Mouse (Mus musculus) limb, embryonic 13.5 days (tissue): Measurements from ENCODE around the gene Chit1. TPM values are rescaled to one million over a fixed set of nuclear protein-coding genes. Genes with fewer than 3 reads are reported as not detected.

Experiments used
- ATAC-seq: fragments of 200-750 bp; cut with Nextera tagmentation; 2 replicates; pipeline ENCODE4 v1.8.0; 2017; ENCODE audit warnings: low read depth, moderate number of reproducible peaks, moderate TSS enrichment; ENCODE audit not compliant: low FRiP score
- H3K27ac ChIP-seq: fragments of 300-500 bp; sonication (generic); 2 replicates; pipeline ENCODE4 v1.5.1; 2015; ENCODE audit warnings: inconsistent platforms, mild to moderate bottlenecking, moderate library complexity
- H3K27me3 ChIP-seq: fragments of 300-500 bp; sonication (generic); 2 replicates; pipeline ENCODE4 v1.6.1; 2015; ENCODE audit warnings: mild to moderate bottlenecking, inconsistent platforms
- H3K36me3 ChIP-seq: fragments of 300-500 bp; sonication (generic); 2 replicates; pipeline ENCODE4 v1.6.1; 2015; ENCODE audit warnings: inconsistent platforms, mild to moderate bottlenecking, moderate library complexity
- H3K4me1 ChIP-seq: fragments of 300-500 bp; sonication (generic); 2 replicates; pipeline ENCODE4 v1.6.1; 2015; ENCODE audit warnings: inconsistent platforms
- H3K4me2 ChIP-seq: fragments of 300-500 bp; sonication (generic); replicated peaks from 2 replicates; pipeline ENCODE4 v1.6.1; 2015; ENCODE audit warnings: inconsistent platforms, mild to moderate bottlenecking, moderate library complexity
- H3K4me3 ChIP-seq: fragments of 300-500 bp; sonication (generic); 2 replicates; pipeline ENCODE4 v1.5.1; 2015; ENCODE audit warnings: moderate library complexity, mild to moderate bottlenecking, inconsistent platforms
- H3K9ac ChIP-seq: fragments of 300-500 bp; sonication (generic); 2 replicates; pipeline ENCODE4 v1.6.1; 2015; ENCODE audit warnings: mild to moderate bottlenecking, inconsistent platforms
- H3K9me3 ChIP-seq: fragments of 300-500 bp; sonication (generic); 2 replicates; pipeline ENCODE4 v1.6.1; 2016; ENCODE audit warnings: inconsistent platforms
- WGBS: fragments of 180-500 bp; shearing (Covaris S2); methylation state at CpG from one replicate; pipeline ENCODE4 v1.1.7; 2015; 5-methylcytosine and 5-hydroxymethylcytosine counted together
- polyA plus RNA-seq: library from polyadenylated mRNA; unstranded; fragments of >200 nt; fragmentation: Nextera tagmentation; extraction: Ambion mirVana; gene quantifications from 2 replicates; pipeline ENCODE4 v1.2.1, GENCODE M21; 2015

Gene Chit1
- polyA plus RNA-seq, 1 experiment from 2014 or later = 0.17 TPM

DNA sequence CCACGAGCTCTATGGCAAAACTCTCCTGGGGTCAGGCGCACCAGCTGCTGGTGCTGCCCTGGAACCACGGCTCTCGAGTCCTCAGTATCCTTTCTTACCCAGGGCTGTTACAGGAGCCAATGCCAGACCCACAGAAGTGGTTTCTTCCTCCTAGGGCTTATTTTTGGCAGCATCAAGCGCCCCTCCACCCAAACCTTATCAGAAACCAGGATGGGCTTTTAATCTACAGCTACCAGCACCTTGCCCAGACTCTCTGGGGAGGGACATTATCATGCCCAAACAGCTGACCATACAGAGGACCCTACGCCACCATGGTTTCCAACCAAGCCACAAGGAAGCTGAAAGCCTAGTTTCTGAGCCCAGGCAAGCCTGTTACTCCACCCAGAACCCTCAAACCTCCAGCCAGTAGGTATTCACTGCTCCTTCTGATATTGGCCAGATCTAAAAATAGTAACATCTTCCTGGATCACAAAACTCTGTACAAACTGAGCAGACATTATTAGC, 37.9 kb upstream of the Chit1 start:
- H3K4me3 ChIP-seq = no peak overlapping the region
- H3K9me3 ChIP-seq = no peaks in the 10 kb centered on the region
- ATAC-seq = no peak
- H3K36me3 ChIP-seq = peaks cover 20% of the 10 kb centered on the region
- no peaks in the 10 kb centered on the region for H3K27me3 ChIP-seq
- peaks cover 76% of the 10 kb centered on the region for H3K4me1 ChIP-seq
- 88% methylated on average over 6 of the region's 6 CpGs for WGBS
- no peak overlapping the region for H3K4me2 ChIP-seq
- no peak overlapping the region for H3K9ac ChIP-seq
- H3K27ac ChIP-seq = no peak overlapping the region

DNA sequence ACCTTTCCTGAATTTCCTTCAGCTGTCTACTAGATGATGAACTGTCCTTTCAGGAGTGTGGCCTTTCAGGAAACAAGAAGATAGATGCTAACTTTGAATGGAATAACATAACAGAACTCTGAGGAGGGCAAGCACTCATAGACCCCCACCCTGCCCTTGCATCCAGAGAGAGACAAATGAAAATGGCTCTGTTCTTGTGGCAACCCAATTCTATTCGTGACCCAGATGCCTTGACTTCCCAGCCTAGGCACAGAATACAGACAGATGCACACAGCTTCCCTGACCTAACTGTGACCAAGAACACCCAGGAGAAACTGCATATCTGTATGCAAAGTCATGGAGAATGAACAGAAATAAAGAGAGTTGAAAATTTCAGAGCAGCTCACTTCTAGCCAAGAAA, 37.4 kb upstream of the Chit1 start:
- H3K36me3 ChIP-seq = peaks cover 20% of the 10 kb centered on the region
- H3K4me2 ChIP-seq = no peak overlapping the region
- no peaks in the 10 kb centered on the region for H3K9me3 ChIP-seq
- no peaks in the 10 kb centered on the region for H3K27me3 ChIP-seq
- no peak overlapping the region for H3K27ac ChIP-seq
- H3K4me1 ChIP-seq = peaks cover 77% of the 10 kb centered on the region
- no peak overlapping the region for H3K9ac ChIP-seq
- 65% methylated on average over 1 of the region's 1 CpGs for WGBS
- H3K4me3 ChIP-seq = no peak overlapping the region
- ATAC-seq = no peak

DNA sequence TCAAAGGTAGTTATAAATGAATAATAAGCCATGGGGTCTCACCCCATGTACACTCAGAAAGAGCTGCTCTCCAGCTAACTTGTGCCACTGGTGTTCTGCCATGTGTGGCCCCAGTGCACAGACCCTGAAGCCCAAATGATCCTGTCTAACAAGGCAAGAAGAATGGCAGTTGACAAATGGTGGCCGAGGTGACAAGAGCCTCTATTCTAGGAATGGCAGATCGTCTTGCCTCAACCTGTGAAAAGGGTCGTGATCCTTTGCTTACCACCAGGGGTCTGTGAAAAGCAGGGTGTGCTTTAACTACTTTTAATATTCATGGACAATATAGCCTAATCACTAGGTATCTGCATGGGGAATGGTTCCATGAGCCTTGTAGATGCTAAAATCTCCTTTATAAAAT, 36.9 kb upstream of the Chit1 start:
- Histone ChIP-seq H3K27me3 (no peaks in the 10 kb centered on the region), H3K4me1 (peaks cover 76% of the 10 kb centered on the region), H3K36me3 (peaks cover 20% of the 10 kb centered on the region), H3K4me3 (no peak overlapping the region), H3K4me2 (no peak overlapping the region), H3K27ac (no peak overlapping the region), H3K9ac (no peak overlapping the region), H3K9me3 (no peaks in the 10 kb centered on the region)
- ATAC-seq = no peak
- WGBS = 47% methylated on average over 3 of the region's 3 CpGs

DNA sequence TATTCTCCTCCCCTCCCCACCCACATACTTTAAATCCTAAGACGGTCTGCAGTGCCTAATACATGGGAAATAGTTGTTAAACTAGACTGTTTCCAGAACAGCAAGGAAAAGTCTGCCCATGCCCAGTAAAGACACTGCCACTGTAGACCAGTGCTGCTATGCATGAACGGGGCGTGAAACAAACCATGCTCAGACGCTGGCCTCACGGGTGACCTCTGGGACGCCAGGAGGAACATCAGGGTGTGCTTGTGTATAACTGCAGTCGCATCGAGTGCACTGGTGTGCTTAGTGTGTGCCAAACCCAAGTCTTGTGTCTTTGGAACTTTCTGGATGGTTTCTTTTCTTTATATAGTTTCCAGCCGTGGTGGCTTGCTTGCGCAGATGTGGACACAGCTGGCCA, 36.4 kb upstream of the Chit1 start:
- 86% methylated on average over 10 of the region's 10 CpGs for WGBS
- Histone ChIP-seq H3K4me1 (peaks cover 76% of the 10 kb centered on the region), H3K27ac (no peak overlapping the region)

DNA sequence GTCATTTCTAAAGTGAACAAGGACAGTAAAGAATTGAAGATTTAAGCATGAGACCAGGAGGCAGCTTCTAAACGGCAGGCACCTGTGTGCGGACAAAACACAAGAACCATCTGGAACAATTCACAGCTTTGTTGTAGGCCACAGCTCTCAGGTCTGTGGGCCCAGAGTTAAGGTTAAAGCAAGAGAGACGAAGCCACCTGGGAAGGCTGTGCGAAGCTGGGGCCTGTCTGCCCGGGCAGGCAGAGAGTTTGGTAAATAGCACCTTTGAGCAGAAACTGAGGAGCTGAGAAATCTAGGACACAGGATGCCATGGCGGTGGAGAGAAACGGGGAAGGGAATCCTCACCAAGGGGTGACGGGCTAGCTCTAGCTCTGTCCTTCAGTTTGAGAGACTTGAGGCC, 35.5 kb upstream of the Chit1 start:
- Histone ChIP-seq H3K9ac (peak overlapping the region; percentile 25; the same call in 1 of the 2 replicates), H3K27me3 (no peaks in the 10 kb centered on the region), H3K4me3 (no peak overlapping the region), H3K9me3 (no peaks in the 10 kb centered on the region), H3K36me3 (peaks cover 20% of the 10 kb centered on the region), H3K4me2 (peak overlapping the region; percentile 90), H3K4me1 (peaks cover 72% of the 10 kb centered on the region), H3K27ac (no peak overlapping the region)
- ATAC-seq = no peak
- WGBS = 74% methylated on average over 8 of the region's 8 CpGs

More for the DNA sequence above, 36.4 kb upstream of the Chit1 start:
- Histone ChIP-seq H3K36me3 (peaks cover 20% of the 10 kb centered on the region), H3K27me3 (no peaks in the 10 kb centered on the region), H3K4me2 (no peak overlapping the region), H3K9ac (no peak overlapping the region), H3K4me3 (no peak overlapping the region), H3K9me3 (no peaks in the 10 kb centered on the region)
- no peak for ATAC-seq

DNA sequence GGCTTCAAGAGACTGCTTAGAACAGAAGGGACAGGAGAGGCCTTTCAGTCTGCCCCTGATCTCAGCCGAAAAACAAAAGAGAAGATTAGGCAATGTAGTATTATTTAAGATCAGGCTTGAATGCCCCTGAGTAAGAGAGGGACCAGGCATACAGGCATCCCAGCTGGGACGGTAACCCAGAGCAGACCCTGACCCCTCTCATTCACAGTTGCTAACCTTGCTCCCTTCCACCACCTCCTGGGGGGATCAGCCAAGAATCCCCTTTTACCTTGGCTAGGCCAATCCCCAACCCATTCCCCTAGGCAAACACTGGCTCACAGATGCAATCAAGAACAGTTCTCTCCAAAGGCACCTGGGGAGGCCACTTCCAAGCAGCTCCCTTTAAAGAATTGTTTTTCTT, 34.3 kb upstream of the Chit1 start:
- Histone ChIP-seq H3K27me3 (no peaks in the 10 kb centered on the region), H3K36me3 (peaks cover 20% of the 10 kb centered on the region), H3K4me2 (peak overlapping the region; percentile 90), H3K9ac (no peak overlapping the region), H3K4me1 (peaks cover 60% of the 10 kb centered on the region), H3K9me3 (no peaks in the 10 kb centered on the region), H3K27ac (no peak overlapping the region), H3K4me3 (peak overlapping the region; percentile 70)
- 61% methylated on average over 2 of the region's 2 CpGs for WGBS
- ATAC-seq = no peak

DNA sequence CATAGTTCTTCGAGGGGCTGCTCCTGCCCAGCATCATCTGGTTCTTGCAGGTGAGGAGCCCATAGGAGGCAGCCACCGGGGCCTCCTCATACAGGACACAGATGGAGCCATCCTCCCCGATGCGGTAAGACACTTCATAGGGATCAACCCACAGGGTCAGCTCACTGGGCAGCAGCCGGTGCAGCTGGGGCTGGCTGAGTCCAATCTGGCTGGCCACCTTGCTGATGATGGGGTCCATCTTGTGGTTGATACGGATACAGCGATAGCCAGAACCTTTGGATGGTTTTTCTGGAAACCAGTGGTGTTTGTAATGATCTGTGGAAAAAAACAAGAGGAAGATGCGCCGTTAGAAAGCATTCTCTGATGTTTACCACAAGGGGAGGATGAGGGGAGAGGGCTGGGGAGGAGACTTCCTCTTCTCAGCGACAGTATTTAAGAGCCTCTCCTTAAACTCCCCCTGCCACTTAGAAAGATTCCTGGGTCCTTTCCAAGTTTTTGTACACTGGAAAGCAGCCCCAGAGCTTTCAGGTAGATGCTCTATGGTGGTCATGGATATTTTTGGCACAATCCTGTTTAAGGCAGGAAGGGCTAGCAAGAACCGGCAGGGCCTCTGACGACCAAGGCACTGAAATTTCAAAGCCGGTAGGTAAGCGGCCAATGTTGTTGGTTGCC, 33.5 kb upstream of the Chit1 start:
- Histone ChIP-seq H3K4me3 (peak overlapping the region; percentile 70), H3K9ac (peak overlapping the region; percentile 89), H3K4me2 (peak overlapping the region; percentile 90), H3K9me3 (no peaks in the 10 kb centered on the region), H3K27me3 (no peaks in the 10 kb centered on the region), H3K4me1 (peaks cover 60% of the 10 kb centered on the region), H3K27ac (no peak overlapping the region), H3K36me3 (peaks cover 20% of the 10 kb centered on the region)
- WGBS = 50% methylated on average over 14 of the region's 14 CpGs
- ATAC-seq = no peak

DNA sequence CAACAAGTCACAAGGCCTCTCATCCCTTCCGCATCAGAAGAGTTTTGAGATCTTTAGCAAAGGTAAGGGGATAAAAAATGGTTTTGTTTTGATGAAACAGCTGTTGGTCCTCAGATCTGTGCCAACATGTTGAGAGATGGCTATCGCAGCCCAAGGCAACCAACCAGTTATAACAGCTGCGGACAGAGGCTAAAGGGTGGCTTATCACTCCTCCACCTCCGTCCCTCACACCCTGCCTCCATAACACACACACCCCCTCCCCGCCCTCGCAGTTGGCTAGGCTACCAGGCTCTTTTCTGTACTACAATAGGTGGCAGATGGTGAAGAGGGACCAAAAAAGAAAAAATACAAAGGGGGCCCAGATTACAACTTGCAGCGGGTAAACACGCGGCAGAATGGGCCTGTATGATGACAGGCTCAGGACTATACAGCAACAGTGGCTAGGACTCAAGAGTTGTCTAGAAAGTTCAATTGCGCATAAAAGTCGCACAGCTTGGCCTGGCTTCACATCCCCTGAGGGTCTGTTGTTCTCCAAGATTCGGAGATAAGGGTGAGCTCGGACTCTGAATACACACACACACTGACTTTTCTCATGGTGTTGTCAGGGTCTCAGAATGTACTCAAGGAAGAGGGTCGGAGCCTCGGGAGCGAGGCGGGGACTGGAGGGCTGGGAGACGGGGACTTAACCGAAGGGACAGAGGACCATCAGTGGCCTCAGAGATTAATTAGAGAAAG, 32.8 kb upstream of the Chit1 start:
- no peaks in the 10 kb centered on the region for H3K9me3 ChIP-seq
- WGBS = 12% methylated on average over 19 of the region's 19 CpGs

DNA sequence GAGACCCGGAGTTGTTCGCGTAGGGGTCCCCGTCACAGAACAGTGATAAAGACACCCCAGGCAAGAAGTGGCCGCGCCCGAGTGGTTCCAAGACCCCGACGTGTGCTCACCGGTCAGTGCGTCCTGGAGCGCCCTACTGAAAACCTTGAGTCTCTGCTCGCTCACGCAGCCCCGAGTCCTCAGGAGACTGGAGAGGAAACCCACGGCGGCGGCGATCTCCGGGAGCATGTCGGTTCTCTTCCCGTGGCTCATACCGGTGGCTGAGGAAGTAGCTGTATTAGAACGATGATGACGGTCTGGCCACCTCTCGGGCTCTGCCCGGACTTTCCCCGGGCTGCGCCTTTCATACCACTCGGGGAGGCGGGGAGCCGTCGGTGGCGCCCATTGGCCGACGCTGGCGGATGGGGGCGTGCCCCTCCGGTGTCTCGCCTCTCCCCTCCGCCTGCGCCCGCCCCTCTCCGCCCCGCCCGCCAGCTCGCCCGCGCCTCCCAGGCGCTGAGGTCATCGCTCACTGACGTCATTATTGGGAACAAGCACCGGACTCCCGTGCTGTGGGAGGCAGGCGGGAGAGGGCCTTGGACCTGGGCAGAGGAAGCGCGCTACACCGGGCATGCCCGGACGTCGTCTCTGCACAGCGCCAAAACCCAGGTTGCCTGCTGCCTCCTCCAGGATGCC, 32.1 kb upstream of the Chit1 start, which contains the start of gene Btg2:
Btg2 (minus strand) TSS at position 319 of the 675 bp plus-strand sequence.
- H3K27ac ChIP-seq = peak within 1 kb of the TSS; percentile 44
- peak within 1 kb of the TSS; percentile 90 for H3K4me2 ChIP-seq
- H3K4me3 ChIP-seq = peak within 1 kb of the TSS; percentile 70
- WGBS = under 1% methylated on average over 51 of the region's 62 CpGs
- no peaks in the 10 kb centered on the region for H3K27me3 ChIP-seq
- ATAC-seq = peak; percentile 95
- no peaks in the 10 kb centered on the region for H3K9me3 ChIP-seq
- H3K4me1 ChIP-seq = peaks cover 63% of the 10 kb centered on the region
- H3K9ac ChIP-seq = peak within 1 kb of the TSS; percentile 89
- H3K36me3 ChIP-seq = peaks cover 20% of the 10 kb centered on the region

More for the DNA sequence above, 32.8 kb upstream of the Chit1 start:
- no peak for ATAC-seq
- H3K4me2 ChIP-seq = peak overlapping the region; percentile 90
- H3K36me3 ChIP-seq = peaks cover 20% of the 10 kb centered on the region
- H3K27me3 ChIP-seq = no peaks in the 10 kb centered on the region
- H3K4me3 ChIP-seq = peak overlapping the region; percentile 70
- H3K4me1 ChIP-seq = peaks cover 63% of the 10 kb centered on the region
- no peak overlapping the region; the same call in 1 of the 2 replicates for H3K27ac ChIP-seq
- peak overlapping the region; percentile 89 for H3K9ac ChIP-seq

DNA sequence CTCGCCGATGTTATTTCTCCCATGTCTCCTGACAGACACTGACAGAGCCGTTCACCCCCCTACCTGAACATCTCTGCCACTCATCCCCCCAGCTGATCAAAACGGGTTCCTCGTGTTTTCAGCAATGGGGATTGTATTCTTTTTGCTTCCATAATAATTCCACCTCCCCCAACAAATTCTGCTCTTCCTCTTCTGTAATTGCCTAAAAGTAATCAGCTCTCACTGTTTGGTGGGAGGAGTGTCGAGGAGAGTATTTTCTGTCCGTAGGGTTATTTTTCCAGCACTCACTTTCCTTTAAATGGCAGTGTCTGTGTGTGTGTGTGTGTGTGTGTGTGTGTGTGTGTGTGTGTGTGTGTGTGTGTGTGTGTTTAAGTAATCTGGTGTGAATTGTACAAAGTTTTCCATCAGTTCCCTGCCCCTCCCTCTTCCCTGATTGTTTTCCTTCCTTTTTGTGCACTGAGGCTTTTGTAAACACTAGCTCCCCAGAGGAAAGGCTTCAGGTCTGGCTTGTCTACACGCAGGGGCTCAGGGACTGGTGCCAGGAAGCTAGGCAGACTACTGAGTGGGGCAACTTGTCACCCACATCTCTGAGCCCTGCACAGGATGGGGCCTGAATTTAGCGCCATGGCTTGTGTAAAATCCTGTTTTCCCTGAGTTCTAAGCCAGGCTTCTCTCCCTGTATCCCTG, 31.4 kb upstream of the Chit1 start:
- ATAC-seq = no peak
- WGBS = 11% methylated on average over 9 of the region's 9 CpGs
- Histone ChIP-seq H3K4me3 (peak overlapping the region; percentile 70), H3K9ac (peak overlapping the region; percentile 65), H3K9me3 (no peaks in the 10 kb centered on the region), H3K27ac (peak overlapping the region; percentile 44), H3K4me2 (peak overlapping the region; percentile 90), H3K27me3 (no peaks in the 10 kb centered on the region), H3K4me1 (peaks cover 61% of the 10 kb centered on the region), H3K36me3 (peaks cover 19% of the 10 kb centered on the region)

DNA sequence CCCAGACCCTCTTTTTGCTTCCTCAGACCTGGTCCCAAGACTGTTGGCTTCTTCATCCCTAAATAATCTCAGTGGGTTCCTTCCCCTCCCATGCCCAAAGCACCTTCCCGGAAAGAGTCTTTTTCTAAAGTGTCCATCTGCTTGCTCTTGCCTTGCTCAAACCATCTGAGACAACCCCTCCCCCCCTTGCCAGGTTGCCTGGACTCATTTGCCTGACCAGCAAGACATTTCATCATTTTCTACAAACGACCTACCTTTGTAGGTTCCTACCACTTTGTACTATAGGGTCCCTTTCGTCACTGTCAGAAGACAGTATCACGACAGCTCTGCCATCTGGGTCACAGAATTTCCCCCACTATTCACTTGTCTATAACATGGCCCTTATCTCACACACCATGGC, 30.6 kb upstream of the Chit1 start:
- 77% methylated on average over 4 of the region's 4 CpGs for WGBS
- H3K36me3 ChIP-seq = peaks cover 13% of the 10 kb centered on the region
- H3K9ac ChIP-seq = no peak overlapping the region
- no peaks in the 10 kb centered on the region for H3K9me3 ChIP-seq
- no peak overlapping the region for H3K27ac ChIP-seq
- H3K27me3 ChIP-seq = no peaks in the 10 kb centered on the region
- peaks cover 59% of the 10 kb centered on the region for H3K4me1 ChIP-seq
- no peak overlapping the region for H3K4me3 ChIP-seq
- no peak overlapping the region for H3K4me2 ChIP-seq
- ATAC-seq = no peak
